Mouse (Mus musculus): ENCODE measurements around the gene Ube2q2. TPM values are rescaled to one million over a fixed set of nuclear protein-coding genes. Genes with fewer than 3 reads are reported as not detected.
"Not testable (repeated sequence)": the region's sequence is repeated elsewhere in the genome, so short reads cannot be mapped to it uniquely, and the experiment has no call there.

The Ube2q2 gene
- polyA plus RNA-seq, 1 experiment from 2014 or later = 24.8 TPM

DNA sequence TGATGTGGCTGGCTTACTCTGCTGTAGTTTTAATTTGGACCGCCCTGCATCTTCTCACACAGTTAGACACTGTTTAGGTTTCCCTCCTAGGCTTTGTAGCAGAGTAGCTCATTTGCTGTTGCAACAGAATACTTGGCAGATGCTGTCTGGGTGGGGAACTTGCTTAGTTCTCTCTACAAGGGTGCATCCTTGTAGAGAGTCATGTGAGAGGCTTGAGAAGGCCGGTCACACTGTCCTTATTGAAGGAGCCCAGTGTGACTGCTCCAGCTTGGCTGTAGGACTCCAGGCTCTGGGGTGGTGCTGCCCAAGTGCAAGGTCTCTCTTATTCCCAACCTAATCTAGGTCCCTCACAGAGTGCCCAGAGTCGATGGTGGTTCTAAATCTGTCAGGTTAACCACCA, 68.7 kb downstream of the Ube2q2 start:
- Histone ChIP-seq H3K36me3 (ENCODE audit: control insufficient read depth, insufficient read depth, low read length) (peaks cover 76% of the 10 kb centered on the region), H3K4me1 (ENCODE audit: control insufficient read depth, insufficient read depth, low read length) (no peaks in the 10 kb centered on the region), H3K27ac (ENCODE audit: low read length) (no peak overlapping the region), H3K4me3 (ENCODE audit: low read depth, low read length) (no peak overlapping the region), H3K27me3 (ENCODE audit: control insufficient read depth, insufficient read depth, low read length) (no peaks in the 10 kb centered on the region), H3K9me3 (ENCODE audit: control insufficient read depth, low read depth, low read length) (no peaks in the 10 kb centered on the region), H3K4me2 (replicated peaks; ENCODE audit: low read depth, low read length) (no peak overlapping the region), H3K9ac (replicated peaks; ENCODE audit: low read depth, low read length) (no peak overlapping the region)
- WGBS = 94% methylated on average over 3 of the region's 3 CpGs
- ATAC-seq (ENCODE audit: insufficient number of reproducible peaks, insufficient read depth, low FRiP score, low read depth) = no peak

DNA sequence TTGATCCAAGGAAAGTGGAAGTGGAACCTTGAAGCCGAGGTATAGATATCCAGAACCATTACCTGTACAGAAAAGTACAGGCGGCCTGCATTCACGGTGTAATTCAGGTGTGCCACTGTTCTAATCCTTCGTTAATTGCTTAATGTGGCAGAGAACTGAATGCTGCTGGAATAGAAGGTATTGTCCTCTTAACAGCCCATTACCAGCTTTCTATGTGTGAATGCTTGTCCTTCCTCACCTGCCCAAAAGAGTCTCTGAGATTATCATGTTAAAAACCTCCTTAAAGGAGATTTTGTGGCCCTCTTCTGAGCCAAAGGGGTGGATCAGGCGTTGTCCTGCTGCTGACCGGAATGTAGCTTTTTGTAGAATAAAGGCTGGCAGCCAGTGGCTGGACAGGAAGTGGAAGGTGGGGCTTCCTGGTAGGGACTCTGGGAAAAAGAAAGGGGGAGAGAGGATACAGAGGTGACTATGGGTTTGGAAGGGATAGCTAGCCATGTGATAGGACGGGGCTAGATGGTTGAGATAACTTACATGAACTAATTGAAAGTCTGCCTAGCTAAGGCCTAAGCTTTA, 76.6 kb downstream of the Ube2q2 start:
- H3K9ac ChIP-seq (replicated peaks; ENCODE audit: low read depth, low read length) = no peak overlapping the region
- no peaks in the 10 kb centered on the region for H3K4me1 ChIP-seq (ENCODE audit: control insufficient read depth, insufficient read depth, low read length)
- ATAC-seq (ENCODE audit: insufficient number of reproducible peaks, insufficient read depth, low FRiP score, low read depth) = no peak
- no peak overlapping the region for H3K4me3 ChIP-seq (ENCODE audit: low read depth, low read length)
- no peaks in the 10 kb centered on the region for H3K9me3 ChIP-seq (ENCODE audit: control insufficient read depth, low read depth, low read length)
- H3K4me2 ChIP-seq (replicated peaks; ENCODE audit: low read depth, low read length) = no peak overlapping the region
- no peaks in the 10 kb centered on the region for H3K27me3 ChIP-seq (ENCODE audit: control insufficient read depth, insufficient read depth, low read length)
- no peak overlapping the region for H3K27ac ChIP-seq (ENCODE audit: low read length)
- 86% methylated on average over 7 of the region's 7 CpGs for WGBS
- peaks cover 37% of the 10 kb centered on the region for H3K36me3 ChIP-seq (ENCODE audit: control insufficient read depth, insufficient read depth, low read length)

DNA sequence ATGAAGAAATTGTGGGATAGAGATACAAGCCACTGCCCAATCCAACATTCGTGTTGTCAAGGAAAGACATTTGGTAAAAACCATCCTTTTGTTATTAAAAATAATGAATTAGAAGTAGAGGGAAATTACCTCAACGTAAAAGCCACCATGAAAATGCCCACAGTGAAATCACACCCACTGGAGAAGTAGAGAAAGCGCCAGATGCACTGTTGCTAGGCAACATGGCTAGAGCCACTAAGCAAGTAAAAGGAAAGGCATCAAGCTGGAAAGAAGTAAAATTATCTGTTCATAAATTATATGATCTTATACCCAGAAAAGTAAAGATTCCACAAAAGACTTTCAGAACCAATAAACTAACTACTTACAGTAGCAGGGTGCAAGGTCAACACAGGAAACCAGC, 77.6 kb downstream of the Ube2q2 start:
- H3K9me3 ChIP-seq (ENCODE audit: control insufficient read depth, low read depth, low read length) = no peaks in the 10 kb centered on the region
- ATAC-seq (ENCODE audit: insufficient number of reproducible peaks, insufficient read depth, low FRiP score, low read depth) = no peak
- no peak overlapping the region for H3K4me3 ChIP-seq (ENCODE audit: low read depth, low read length)
- no peaks in the 10 kb centered on the region for H3K4me1 ChIP-seq (ENCODE audit: control insufficient read depth, insufficient read depth, low read length)
- no peak overlapping the region for H3K4me2 ChIP-seq (replicated peaks; ENCODE audit: low read depth, low read length)
- H3K27ac ChIP-seq (ENCODE audit: low read length) = no peak overlapping the region
- H3K36me3 ChIP-seq (ENCODE audit: control insufficient read depth, insufficient read depth, low read length) = peaks cover 36% of the 10 kb centered on the region
- H3K9ac ChIP-seq (replicated peaks; ENCODE audit: low read depth, low read length) = no peak overlapping the region
- H3K27me3 ChIP-seq (ENCODE audit: control insufficient read depth, insufficient read depth, low read length) = no peaks in the 10 kb centered on the region
- 86% methylated on average over 3 of the region's 3 CpGs for WGBS

DNA sequence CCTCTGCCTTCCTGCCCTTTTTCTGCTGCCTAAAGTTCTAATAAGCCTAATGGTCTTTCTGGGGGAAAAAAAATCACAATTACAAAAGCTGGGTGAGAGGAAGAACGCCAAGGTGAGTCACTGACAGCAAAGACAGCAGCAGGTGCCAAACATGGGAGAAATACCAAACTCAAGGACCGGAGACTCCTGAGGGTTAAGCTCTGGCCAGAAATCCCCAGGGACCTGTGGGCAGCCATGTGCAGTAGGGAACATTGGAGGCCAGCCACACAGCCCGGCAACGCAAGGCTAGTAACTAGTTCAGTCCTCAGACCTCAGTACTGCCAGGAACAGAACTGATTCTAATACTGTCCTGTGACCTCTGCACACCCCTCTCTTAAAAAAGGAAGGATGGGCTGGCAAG, 79.5 kb downstream of the Ube2q2 start:
- Histone ChIP-seq H3K9me3 (ENCODE audit: control insufficient read depth, low read depth, low read length) (no peaks in the 10 kb centered on the region), H3K4me2 (replicated peaks; ENCODE audit: low read depth, low read length) (no peak overlapping the region), H3K4me3 (ENCODE audit: low read depth, low read length) (no peak overlapping the region), H3K36me3 (ENCODE audit: control insufficient read depth, insufficient read depth, low read length) (peaks cover 17% of the 10 kb centered on the region), H3K27me3 (ENCODE audit: control insufficient read depth, insufficient read depth, low read length) (no peaks in the 10 kb centered on the region), H3K9ac (replicated peaks; ENCODE audit: low read depth, low read length) (no peak overlapping the region), H3K27ac (ENCODE audit: low read length) (no peak overlapping the region), H3K4me1 (ENCODE audit: control insufficient read depth, insufficient read depth, low read length) (no peaks in the 10 kb centered on the region)
- 95% methylated on average over 4 of the region's 4 CpGs for WGBS
- ATAC-seq (ENCODE audit: insufficient number of reproducible peaks, insufficient read depth, low FRiP score, low read depth) = no peak

DNA sequence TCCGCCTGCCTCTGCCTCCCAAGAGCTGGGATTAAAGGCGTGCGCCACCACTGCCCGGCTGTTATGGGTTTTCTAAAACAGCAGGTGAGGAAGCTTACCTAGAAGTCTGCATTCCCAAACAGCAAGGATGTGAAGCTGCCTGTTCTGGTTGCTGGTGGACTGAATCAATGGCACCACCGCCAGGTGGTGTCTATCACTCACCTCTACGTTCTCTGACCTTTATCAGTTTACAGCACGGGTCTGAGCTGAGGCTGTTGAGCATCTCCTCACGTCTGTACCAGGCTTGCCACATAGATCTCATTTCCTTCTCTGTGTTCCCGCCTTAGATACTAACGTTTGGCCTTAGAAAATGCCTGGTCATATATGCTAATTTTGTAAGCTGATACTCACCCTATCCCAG, 80.4 kb downstream of the Ube2q2 start:
- no peak overlapping the region for H3K9ac ChIP-seq (replicated peaks; ENCODE audit: low read depth, low read length)
- no peak overlapping the region for H3K27ac ChIP-seq (ENCODE audit: low read length)
- H3K4me1 ChIP-seq (ENCODE audit: control insufficient read depth, insufficient read depth, low read length) = no peaks in the 10 kb centered on the region
- no peak overlapping the region for H3K4me3 ChIP-seq (ENCODE audit: low read depth, low read length)
- H3K4me2 ChIP-seq (replicated peaks; ENCODE audit: low read depth, low read length) = no peak overlapping the region
- H3K27me3 ChIP-seq (ENCODE audit: control insufficient read depth, insufficient read depth, low read length) = no peaks in the 10 kb centered on the region
- ATAC-seq (ENCODE audit: insufficient number of reproducible peaks, insufficient read depth, low FRiP score, low read depth) = no peak
- 57% methylated on average over 10 of the region's 10 CpGs for WGBS
- H3K9me3 ChIP-seq (ENCODE audit: control insufficient read depth, low read depth, low read length) = no peaks in the 10 kb centered on the region
- H3K36me3 ChIP-seq (ENCODE audit: control insufficient read depth, insufficient read depth, low read length) = peaks cover 11% of the 10 kb centered on the region

DNA sequence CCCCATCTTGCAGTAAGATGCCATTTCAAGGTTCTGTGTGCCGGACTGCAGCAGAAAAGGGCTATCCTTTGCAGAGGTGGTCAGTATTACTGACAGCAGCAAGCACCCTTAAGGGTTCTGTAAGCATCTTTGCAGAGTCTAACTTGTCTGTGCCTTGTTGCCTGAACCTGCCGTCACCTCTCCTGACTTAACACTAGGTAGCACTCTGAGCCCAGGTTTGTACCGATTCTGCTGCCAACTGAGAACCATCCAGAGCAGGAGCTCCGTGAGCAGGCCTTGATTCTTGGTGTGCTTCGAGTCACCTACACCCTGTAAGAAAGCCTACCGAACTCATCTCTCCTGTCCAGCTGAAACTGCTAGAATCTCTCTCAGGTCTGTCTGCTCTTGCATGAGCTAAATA, 82.9 kb downstream of the Ube2q2 start:
- no peak overlapping the region for H3K4me3 ChIP-seq (ENCODE audit: low read depth, low read length)
- H3K4me1 ChIP-seq (ENCODE audit: control insufficient read depth, insufficient read depth, low read length) = no peaks in the 10 kb centered on the region
- no peak overlapping the region for H3K27ac ChIP-seq (ENCODE audit: low read length)
- no peaks in the 10 kb centered on the region for H3K9me3 ChIP-seq (ENCODE audit: control insufficient read depth, low read depth, low read length)
- 58% methylated on average over 6 of the region's 6 CpGs for WGBS
- no peaks in the 10 kb centered on the region for H3K36me3 ChIP-seq (ENCODE audit: control insufficient read depth, insufficient read depth, low read length)
- no peaks in the 10 kb centered on the region for H3K27me3 ChIP-seq (ENCODE audit: control insufficient read depth, insufficient read depth, low read length)
- H3K4me2 ChIP-seq (replicated peaks; ENCODE audit: low read depth, low read length) = no peak overlapping the region
- H3K9ac ChIP-seq (replicated peaks; ENCODE audit: low read depth, low read length) = no peak overlapping the region
- no peak for ATAC-seq (ENCODE audit: insufficient number of reproducible peaks, insufficient read depth, low FRiP score, low read depth)

DNA sequence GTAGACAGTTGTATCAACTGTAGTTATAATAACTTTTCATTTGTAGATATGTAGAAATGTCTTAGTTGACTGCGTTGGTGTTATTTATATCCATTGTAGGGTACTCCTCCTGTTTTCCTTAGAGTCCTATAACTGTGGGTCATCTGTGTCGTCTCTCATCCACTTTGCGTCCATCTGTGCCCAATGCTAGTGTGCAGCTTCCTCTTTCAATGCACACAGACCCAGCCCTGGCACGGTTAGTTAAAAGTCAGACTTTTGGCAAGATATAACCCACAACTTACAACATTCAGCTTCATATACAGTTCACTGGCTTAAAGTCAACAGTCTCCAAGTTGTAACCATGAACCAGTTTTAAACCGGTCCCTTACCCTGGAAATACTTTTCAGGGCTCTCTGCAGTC, 83.5 kb downstream of the Ube2q2 start:
- Histone ChIP-seq H3K9me3 (ENCODE audit: control insufficient read depth, low read depth, low read length) (no peaks in the 10 kb centered on the region), H3K4me3 (ENCODE audit: low read depth, low read length) (no peak overlapping the region), H3K27me3 (ENCODE audit: control insufficient read depth, insufficient read depth, low read length) (no peaks in the 10 kb centered on the region), H3K36me3 (ENCODE audit: control insufficient read depth, insufficient read depth, low read length) (no peaks in the 10 kb centered on the region), H3K9ac (replicated peaks; ENCODE audit: low read depth, low read length) (no peak overlapping the region), H3K27ac (ENCODE audit: low read length) (no peak overlapping the region), H3K4me1 (ENCODE audit: control insufficient read depth, insufficient read depth, low read length) (no peaks in the 10 kb centered on the region), H3K4me2 (replicated peaks; ENCODE audit: low read depth, low read length) (no peak overlapping the region)
- no peak for ATAC-seq (ENCODE audit: insufficient number of reproducible peaks, insufficient read depth, low FRiP score, low read depth)
- WGBS = 95% methylated on average over 5 of the region's 5 CpGs

DNA sequence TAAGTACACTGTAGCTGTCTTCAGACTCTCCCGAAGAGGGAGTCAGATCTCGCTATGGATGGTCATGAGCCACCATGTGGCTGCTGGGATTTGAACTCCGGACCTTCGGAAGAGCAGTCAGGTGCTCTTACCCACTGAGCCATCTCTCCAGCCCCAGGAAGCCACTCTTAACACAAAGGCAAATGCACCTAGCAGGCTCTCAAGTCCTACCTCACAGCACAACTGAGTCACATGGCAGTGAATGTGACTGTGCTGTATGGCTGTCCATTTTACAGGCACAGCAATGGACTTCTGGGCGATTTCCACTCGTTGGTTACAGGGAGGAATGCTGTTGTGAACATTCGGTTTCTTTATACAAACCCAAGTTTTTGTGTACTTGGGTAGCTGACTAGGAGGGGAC, 83.9 kb downstream of the Ube2q2 start:
- 87% methylated on average over 7 of the region's 7 CpGs for WGBS

DNA sequence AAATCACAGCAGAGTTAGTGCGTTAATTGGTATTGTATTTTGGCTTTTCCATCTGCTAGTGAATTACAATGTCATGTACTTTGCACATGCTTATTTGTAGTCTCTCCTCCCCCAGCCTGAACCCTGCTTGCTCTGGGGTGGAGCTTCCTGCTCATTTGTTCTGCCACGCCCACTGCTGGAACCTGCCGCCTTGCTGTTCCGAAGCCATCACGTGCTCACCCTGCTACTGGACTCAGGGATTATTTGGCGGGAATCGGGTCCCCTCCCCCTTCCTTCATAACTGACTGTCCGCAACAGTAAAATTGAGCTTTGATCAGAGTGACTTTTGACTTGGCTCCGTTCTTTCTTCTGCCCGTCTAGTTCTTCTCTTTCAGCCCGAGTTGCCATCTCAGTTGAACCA, 84.4 kb downstream of the Ube2q2 start:
- not testable (repeated sequence) for H3K4me2 ChIP-seq (replicated peaks; ENCODE audit: low read depth, low read length); H3K4me1 ChIP-seq (ENCODE audit: control insufficient read depth, insufficient read depth, low read length); H3K9ac ChIP-seq (replicated peaks; ENCODE audit: low read depth, low read length); H3K27ac ChIP-seq (ENCODE audit: low read length); ATAC-seq (ENCODE audit: insufficient number of reproducible peaks, insufficient read depth, low FRiP score, low read depth); H3K36me3 ChIP-seq (ENCODE audit: control insufficient read depth, insufficient read depth, low read length); H3K27me3 ChIP-seq (ENCODE audit: control insufficient read depth, insufficient read depth, low read length); H3K4me3 ChIP-seq (ENCODE audit: low read depth, low read length); H3K9me3 ChIP-seq (ENCODE audit: control insufficient read depth, low read depth, low read length)
- WGBS = 54% methylated on average over 11 of the region's 11 CpGs

More for the DNA sequence above, 83.9 kb downstream of the Ube2q2 start:
- H3K9ac ChIP-seq (replicated peaks; ENCODE audit: low read depth, low read length) = no peak overlapping the region
- no peaks in the 10 kb centered on the region for H3K4me1 ChIP-seq (ENCODE audit: control insufficient read depth, insufficient read depth, low read length)
- H3K4me2 ChIP-seq (replicated peaks; ENCODE audit: low read depth, low read length) = no peak overlapping the region
- H3K36me3 ChIP-seq (ENCODE audit: control insufficient read depth, insufficient read depth, low read length) = no peaks in the 10 kb centered on the region
- H3K9me3 ChIP-seq (ENCODE audit: control insufficient read depth, low read depth, low read length) = no peaks in the 10 kb centered on the region
- no peak overlapping the region for H3K4me3 ChIP-seq (ENCODE audit: low read depth, low read length)
- no peaks in the 10 kb centered on the region for H3K27me3 ChIP-seq (ENCODE audit: control insufficient read depth, insufficient read depth, low read length)
- no peak for ATAC-seq (ENCODE audit: insufficient number of reproducible peaks, insufficient read depth, low FRiP score, low read depth)
- H3K27ac ChIP-seq (ENCODE audit: low read length) = no peak overlapping the region
